Mouse (Mus musculus) left cerebral cortex, adult 9 months (tissue): ENCODE measurements at regions not wholly inside any gene's neighbourhood (a gene's known extent, or its start where the extent isn't known, plus 50 kb on each side); places are given as distances from the start of the nearest gene placed in this dataset.

Experiments used
- DNase-seq, 2 experiments: peaks; one replicate each; pipeline ENCODE4 v3.0.0; 2022; ENCODE audit warnings: low spot score in 2 of 2

DNA sequence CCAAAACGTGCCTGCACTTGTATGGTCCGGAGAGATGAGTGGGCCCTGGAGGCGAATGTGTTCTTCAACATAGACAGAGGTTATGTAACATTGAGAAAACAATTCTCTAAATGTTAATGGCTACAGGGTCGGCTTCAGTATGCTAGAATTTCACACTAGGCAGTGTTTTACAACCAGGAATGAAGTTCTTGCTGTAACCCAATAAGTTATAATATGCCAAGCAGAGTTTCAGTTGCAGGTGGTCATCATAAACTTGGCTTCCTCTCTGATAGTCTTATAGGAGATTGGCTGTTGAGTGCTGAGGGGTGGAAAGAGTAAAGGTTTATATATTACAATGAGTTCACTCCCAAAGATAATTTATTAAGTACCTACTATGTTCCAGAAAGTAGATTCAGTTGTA is 64.8 kb upstream of the Cenpw start:
- no peak for DNase-seq

DNA sequence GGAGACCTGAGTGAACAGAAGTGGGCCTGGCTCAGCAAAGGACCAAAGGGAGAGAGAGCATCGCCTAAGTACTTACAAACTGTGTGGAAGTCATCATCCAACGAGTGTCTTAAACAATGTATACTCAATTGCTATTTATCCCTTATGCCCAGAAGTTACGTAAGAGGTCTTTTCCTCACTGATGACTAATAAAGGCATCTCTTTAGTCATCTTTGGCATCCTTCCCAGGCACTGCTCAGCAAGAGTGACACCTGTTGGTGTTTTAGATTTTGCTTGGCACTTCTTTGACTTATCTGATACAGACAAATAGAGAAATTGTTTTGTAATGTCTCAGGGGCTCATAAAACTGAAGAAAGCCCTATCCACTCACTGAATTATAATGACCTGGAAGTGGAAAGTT is 59.4 kb upstream of the Cenpw start:
- no peak for DNase-seq

- no peak for DNase-seq
Observed at GRCm38 (mm10) chr10:30257889-30258288, 57.5 kb upstream of the Cenpw start.
